Mouse (Mus musculus) erythroblast, embryonic 14.5 days (primary cell): ENCODE measurements around the gene Adcy3. TPM values are rescaled to one million over a fixed set of nuclear protein-coding genes. Genes with fewer than 3 reads are reported as not detected.

Source experiments
- H3K27me3 ChIP-seq: 2 replicates; pipeline ENCODE4 v1.6.1; 2012; ENCODE audit warnings: inconsistent platforms; ENCODE audit not compliant: control insufficient read depth
- H3K36me3 ChIP-seq: 2 replicates; pipeline ENCODE4 v1.6.1; 2012; ENCODE audit warnings: mild to moderate bottlenecking, inconsistent platforms; ENCODE audit not compliant: control insufficient read depth
- H3K4me1 ChIP-seq: 2 replicates; pipeline ENCODE4 v1.6.1; 2012; ENCODE audit warnings: inconsistent platforms; ENCODE audit not compliant: control insufficient read depth
- H3K4me3 ChIP-seq: replicated peaks from 2 replicates; pipeline ENCODE3; 2012; ENCODE audit warnings: moderate library complexity, mild to moderate bottlenecking, inconsistent platforms
- H3K9me3 ChIP-seq: 2 replicates; pipeline ENCODE4 v1.6.1; 2012; ENCODE audit warnings: low read length, inconsistent platforms, mixed read lengths; ENCODE audit not compliant: control insufficient read depth
- GATA1 ChIP-seq: IDR thresholded peaks from 2 replicates; pipeline ENCODE4 v1.6.1; 2012; ENCODE audit warnings: low read length, inconsistent platforms, mixed read lengths
- TAL1 ChIP-seq: IDR thresholded peaks from 3 replicates; pipeline ENCODE4 v1.6.1; 2012; ENCODE audit warnings: low read length, inconsistent platforms, mixed read lengths
- polyA plus RNA-seq: library from polyadenylated mRNA; stranded (reverse); fragments of >175 nt; gene quantifications from 2 replicates; pipeline ENCODE4 v1.2.3, GENCODE M21; 2012

The Adcy3 gene
- polyA plus RNA-seq = 0.01 TPM in 1 of 2 replicates, not detected in the other

GRCm38 (mm10) chr12:4132941-4133846 is at the start of gene Adcy3:
Adcy3 (plus strand) TSS chr12:4133103.
- peak within 1 kb of the TSS; percentile 31 for H3K4me3 ChIP-seq
- TF ChIP-seq GATA1 = no peak
- no peak for TF ChIP-seq TAL1
- H3K27me3 ChIP-seq = peaks cover 26% of the 10 kb centered on the region
- no peaks in the 10 kb centered on the region for H3K36me3 ChIP-seq
- H3K4me1 ChIP-seq = no peaks in the 10 kb centered on the region
- H3K9me3 ChIP-seq = no peaks in the 10 kb centered on the region

DNA sequence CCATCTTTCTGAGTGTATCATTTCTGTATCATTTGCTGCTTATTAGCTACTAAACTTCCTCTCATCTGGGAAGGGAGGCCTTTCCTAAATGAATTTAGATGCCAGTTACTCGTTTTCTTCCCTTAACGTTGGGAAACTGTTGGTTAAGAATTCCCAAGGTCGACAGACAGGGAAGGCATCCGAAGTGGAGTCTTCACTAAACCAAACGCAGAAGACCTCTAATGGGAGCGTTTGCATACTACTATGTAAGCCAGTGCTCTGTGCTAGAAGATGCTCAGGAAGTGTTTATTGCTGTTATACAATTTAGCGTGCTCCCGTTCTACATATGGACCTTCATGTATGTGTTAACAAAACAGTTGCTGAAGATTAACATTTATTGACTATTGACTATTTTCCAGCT is 49.5 kb upstream of the Adcy3 start:
- peaks cover 22% of the 10 kb centered on the region for H3K4me1 ChIP-seq
- no peaks in the 10 kb centered on the region for H3K27me3 ChIP-seq
- TF ChIP-seq GATA1 (no peak), TAL1 (no peak)
- peaks cover 15% of the 10 kb centered on the region for H3K36me3 ChIP-seq
- H3K9me3 ChIP-seq = no peaks in the 10 kb centered on the region
- no peak overlapping the region for H3K4me3 ChIP-seq

DNA sequence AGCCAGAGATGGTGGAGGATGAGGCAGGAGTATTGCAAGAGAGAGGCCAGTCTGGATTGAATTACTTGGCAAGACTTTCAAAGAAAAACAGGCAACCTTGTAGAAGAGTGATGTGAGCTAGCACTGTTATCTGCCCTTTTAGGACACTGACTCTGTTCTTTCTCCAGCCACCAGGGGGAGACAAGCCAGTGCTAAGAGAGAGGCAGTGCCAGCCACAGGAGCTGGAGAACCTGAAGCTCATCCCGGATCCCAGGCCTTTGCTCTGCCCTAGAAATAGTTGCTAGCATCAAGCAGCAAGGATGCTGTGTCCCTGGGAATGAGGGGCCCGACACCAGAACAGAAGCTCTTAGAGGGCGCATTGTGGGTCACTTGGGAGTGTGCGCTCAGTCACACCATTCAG is 25.5 kb upstream of the Adcy3 start:
- TF ChIP-seq GATA1 = no peak
- TF ChIP-seq TAL1 = no peak
- peaks cover 16% of the 10 kb centered on the region for H3K36me3 ChIP-seq

DNA sequence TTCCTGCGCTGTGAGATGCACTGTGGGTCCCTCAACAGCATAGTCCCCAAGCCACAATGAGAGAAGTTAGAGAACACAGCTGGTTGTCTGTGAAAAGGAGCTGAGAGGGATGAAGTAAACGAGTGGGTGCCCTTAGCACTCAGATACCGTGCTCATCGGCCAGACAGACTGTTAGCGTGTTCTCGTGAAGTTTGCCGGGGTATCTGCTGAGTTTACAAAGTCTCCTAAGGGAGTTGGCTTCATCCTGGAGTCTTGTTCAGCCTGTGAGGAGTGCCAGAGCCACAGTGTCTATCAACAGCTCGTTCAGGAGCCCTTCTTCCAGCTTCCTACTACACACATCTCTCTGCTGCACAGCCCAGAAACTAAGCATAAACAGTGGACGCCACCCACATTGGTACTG is 16.8 kb upstream of the Adcy3 start:
- TF ChIP-seq GATA1 (no peak), TAL1 (no peak)
- H3K4me3 ChIP-seq = no peak overlapping the region
- no peaks in the 10 kb centered on the region for H3K27me3 ChIP-seq
- H3K9me3 ChIP-seq = no peaks in the 10 kb centered on the region
- H3K4me1 ChIP-seq = no peaks in the 10 kb centered on the region
- H3K36me3 ChIP-seq = no peaks in the 10 kb centered on the region

More for the DNA sequence above, 25.5 kb upstream of the Adcy3 start:
- no peaks in the 10 kb centered on the region for H3K9me3 ChIP-seq
- no peaks in the 10 kb centered on the region for H3K27me3 ChIP-seq
- no peak overlapping the region for H3K4me3 ChIP-seq
- no peaks in the 10 kb centered on the region for H3K4me1 ChIP-seq

GRCm38 (mm10) chr12:4117136-4117535 is 15.8 kb upstream of the Adcy3 start:
- H3K27me3 ChIP-seq = no peaks in the 10 kb centered on the region
- no peaks in the 10 kb centered on the region for H3K9me3 ChIP-seq
- H3K4me1 ChIP-seq = no peaks in the 10 kb centered on the region
- H3K4me3 ChIP-seq = no peak overlapping the region
- no peaks in the 10 kb centered on the region for H3K36me3 ChIP-seq
- TF ChIP-seq GATA1 (no peak), TAL1 (no peak)

GRCm38 (mm10) chr12:4117579-4117978 is 15.3 kb upstream of the Adcy3 start:
- Histone ChIP-seq H3K9me3 (no peaks in the 10 kb centered on the region), H3K4me1 (no peaks in the 10 kb centered on the region), H3K27me3 (no peaks in the 10 kb centered on the region), H3K36me3 (no peaks in the 10 kb centered on the region), H3K4me3 (no peak overlapping the region)
- TF ChIP-seq TAL1 (no peak), GATA1 (no peak)

- no peaks in the 10 kb centered on the region for H3K36me3 ChIP-seq
- no peak overlapping the region for H3K4me3 ChIP-seq
- peaks cover 3% of the 10 kb centered on the region for H3K27me3 ChIP-seq
- no peaks in the 10 kb centered on the region for H3K4me1 ChIP-seq
- no peaks in the 10 kb centered on the region for H3K9me3 ChIP-seq
- no peak for TF ChIP-seq GATA1
- no peak for TF ChIP-seq TAL1
Measured at GRCm38 (mm10) chr12:4127346-4127745, 5.6 kb upstream of the Adcy3 start.

- no peak for TF ChIP-seq TAL1
- no peak for TF ChIP-seq GATA1
- Histone ChIP-seq H3K4me3 (no peak overlapping the region), H3K9me3 (no peaks in the 10 kb centered on the region), H3K36me3 (no peaks in the 10 kb centered on the region), H3K27me3 (peaks cover 26% of the 10 kb centered on the region), H3K4me1 (no peaks in the 10 kb centered on the region)
Measured at GRCm38 (mm10) chr12:4133847-4134212, 927 bp downstream of the Adcy3 start.

DNA sequence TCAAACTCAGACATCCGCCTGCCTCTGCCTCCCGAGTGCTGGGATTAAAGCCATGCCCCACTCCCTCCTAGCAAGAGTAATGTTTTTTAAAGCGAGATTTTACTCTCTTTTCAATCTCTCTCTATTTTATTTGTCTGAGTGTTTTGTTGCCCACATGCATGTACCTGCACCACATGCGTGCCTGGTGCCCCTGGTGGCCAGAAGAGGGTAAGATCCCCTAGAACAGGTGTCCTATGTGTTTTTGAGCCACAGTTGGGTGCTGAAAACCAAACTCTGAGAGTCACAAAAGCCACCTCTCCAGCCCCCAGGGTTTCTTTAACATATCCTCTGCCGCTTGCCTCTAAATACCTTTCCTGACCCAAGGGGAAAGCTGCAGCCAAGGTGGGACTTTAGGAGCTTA is 10.3 kb downstream of the Adcy3 start:
- H3K4me1 ChIP-seq = no peaks in the 10 kb centered on the region
- H3K4me3 ChIP-seq = no peak overlapping the region
- no peaks in the 10 kb centered on the region for H3K36me3 ChIP-seq
- no peaks in the 10 kb centered on the region for H3K27me3 ChIP-seq
- H3K9me3 ChIP-seq = no peaks in the 10 kb centered on the region
- TF ChIP-seq GATA1 (no peak), TAL1 (no peak)
